Mouse (Mus musculus) heart, adult 2 months (tissue): ENCODE measurements around the gene Magi2. TPM values are rescaled to one million over a fixed set of nuclear protein-coding genes. Genes with fewer than 3 reads are reported as not detected.
"Not testable (repeated sequence)": the region's sequence is repeated elsewhere in the genome, so short reads cannot be mapped to it uniquely, and the experiment has no call there.

ENCODE experiments used
- DNase-seq, 2 experiments: peaks; one replicate each; pipeline ENCODE4 v3.0.0; 2021
- H3K27ac ChIP-seq: fragments of 200-600 bp; 2 replicates; pipeline ENCODE4 v1.8.1; 2022
- H3K27me3 ChIP-seq: fragments of 200-500 bp; 2 replicates; pipeline ENCODE4 v1.6.1; 2012; ENCODE audit warnings: mild to moderate bottlenecking, low read length, inconsistent platforms, mixed read lengths; ENCODE audit not compliant: control insufficient read depth, insufficient read depth
- H3K36me3 ChIP-seq: fragments of 200-500 bp; 2 replicates; pipeline ENCODE4 v1.6.1; 2012; ENCODE audit warnings: low read length, inconsistent platforms; ENCODE audit not compliant: control insufficient read depth, insufficient read depth
- H3K4me1 ChIP-seq: fragments of 200-500 bp; 2 replicates; pipeline ENCODE4 v1.6.1; 2011; ENCODE audit warnings: low read length; ENCODE audit not compliant: control insufficient read depth, insufficient read depth
- H3K4me3 ChIP-seq: fragments of 200-600 bp; 2 replicates; pipeline ENCODE4 v1.8.1; 2022
- H3K79me2 ChIP-seq: fragments of 200-500 bp; replicated peaks from 2 replicates; pipeline ENCODE4 v1.6.1; 2012; ENCODE audit warnings: mild to moderate bottlenecking, inconsistent platforms, low read length, moderate library complexity, mixed read lengths; ENCODE audit not compliant: control insufficient read depth, insufficient read depth
- H3K9ac ChIP-seq: fragments of 200-500 bp; 2 replicates; pipeline ENCODE4 v1.6.1; 2012; ENCODE audit warnings: low read depth, mild to moderate bottlenecking, control low read depth, inconsistent platforms, low read length, mixed read lengths
- CTCF ChIP-seq: fragments of 200-600 bp; IDR thresholded peaks from 2 replicates; pipeline ENCODE4 v1.8.1; 2022; ENCODE audit warnings: antibody characterized with exemption, mild to moderate bottlenecking, moderate library complexity
- EP300 ChIP-seq: fragments of 200-500 bp; IDR thresholded peaks from 2 replicates; pipeline ENCODE4 v1.6.1; 2011; ENCODE audit warnings: low read depth, low read length, control low read depth; ENCODE audit not compliant: insufficient read depth
- POLR2A ChIP-seq: fragments of 200-500 bp; IDR thresholded peaks from 2 replicates; pipeline ENCODE4 v1.6.1; 2011; ENCODE audit warnings: mild to moderate bottlenecking, low read depth, low read length, control low read depth; ENCODE audit not compliant: insufficient read depth
- WGBS: fragments of 180-500 bp; shearing (Covaris S2); methylation state at CpG from one replicate; pipeline ENCODE4 v1.1.7; 2018; 5-methylcytosine and 5-hydroxymethylcytosine counted together
- intact Hi-C: fragments of 180-260 bp; cut with DNase I; formaldehyde crosslinking; loops from one replicate; pipeline ENCODE4 v1.15.1; 2025
- polyA plus RNA-seq: library from polyadenylated mRNA; depleted of rRNA; stranded (reverse); fragments of >200 nt; gene quantifications from 2 replicates; pipeline ENCODE4 v1.2.3, GENCODE M21; 2012
- total RNA-seq, 2 experiments: library from RNA; stranded (reverse); gene quantifications; 2 replicates each; pipeline ENCODE4 v1.2.3; 2021

Gene Magi2
- total and polyA plus RNA-seq, 3 experiments = 2.0 to 8.2 (median 7.0) TPM

DNA sequence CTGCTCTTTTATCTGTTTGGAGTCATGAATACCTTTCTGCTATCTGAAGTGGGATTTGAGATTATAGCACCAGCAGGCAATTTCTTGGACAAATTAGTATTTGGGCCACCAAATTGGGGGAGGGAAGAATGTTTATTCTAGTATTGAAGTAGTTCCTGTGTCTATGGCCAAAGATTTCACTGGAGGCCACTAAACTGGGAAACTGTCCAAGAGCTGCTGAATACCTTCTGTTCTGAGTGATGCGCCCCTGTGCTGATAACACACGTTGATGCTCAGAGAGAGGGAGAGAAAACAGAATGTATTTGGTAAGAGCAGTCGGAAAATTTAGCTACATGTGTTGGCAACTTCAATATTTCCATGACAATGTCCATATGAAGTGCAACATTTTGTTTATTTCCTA is 169.0 kb downstream of the Magi2 start:
- Histone ChIP-seq H3K79me2 (no peaks in the 10 kb centered on the region), H3K36me3 (no peaks in the 10 kb centered on the region), H3K9ac (no peak overlapping the region), H3K4me3 (no peak overlapping the region), H3K4me1 (no peaks in the 10 kb centered on the region), H3K27me3 (no peaks in the 10 kb centered on the region), H3K27ac (no peak overlapping the region)
- 19% methylated on average over 3 of the region's 3 CpGs for WGBS
- DNase-seq = no peak
- intact Hi-C loops = loop anchor here (5.0 to 10.0 kb wide), 2 partner anchors 171 to 924 kb away; partner anchors contain the start of gene Magi2
- TF ChIP-seq POLR2A = no peak
- no peak for TF ChIP-seq CTCF
- TF ChIP-seq EP300 = no peak

DNA sequence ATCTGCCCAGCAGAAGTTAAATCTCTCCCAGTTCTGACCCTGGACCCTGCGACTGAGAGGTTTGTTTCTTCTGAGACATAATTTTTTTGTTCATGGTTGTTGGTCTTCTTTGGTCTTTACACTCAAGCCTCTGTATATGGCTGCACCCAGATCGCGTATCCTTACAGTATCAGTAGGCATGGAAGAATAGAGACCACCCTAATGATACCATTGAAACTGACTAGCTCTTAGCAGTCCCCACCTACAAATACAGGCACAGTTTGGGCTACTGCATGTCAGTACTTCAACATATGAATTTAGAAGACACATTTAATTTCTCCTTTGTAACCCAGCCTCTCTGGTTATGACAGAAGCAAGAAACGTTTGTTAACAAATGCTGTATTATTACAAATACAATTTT is 173.5 kb downstream of the Magi2 start:
- no peak overlapping the region for H3K4me3 ChIP-seq
- no peak overlapping the region for H3K9ac ChIP-seq
- no peaks in the 10 kb centered on the region for H3K79me2 ChIP-seq
- WGBS = 77% methylated on average over 4 of the region's 4 CpGs
- H3K4me1 ChIP-seq = no peaks in the 10 kb centered on the region
- no peaks in the 10 kb centered on the region for H3K27me3 ChIP-seq
- intact Hi-C loops = loop anchor here (5.0 kb wide), 1 partner anchor 483 kb away; no protein-coding TSS in a partner anchor
- no peak for TF ChIP-seq POLR2A
- no peak for TF ChIP-seq CTCF
- TF ChIP-seq EP300 = no peak
- no peak overlapping the region for H3K27ac ChIP-seq
- DNase-seq = no peak
- no peaks in the 10 kb centered on the region for H3K36me3 ChIP-seq

DNA sequence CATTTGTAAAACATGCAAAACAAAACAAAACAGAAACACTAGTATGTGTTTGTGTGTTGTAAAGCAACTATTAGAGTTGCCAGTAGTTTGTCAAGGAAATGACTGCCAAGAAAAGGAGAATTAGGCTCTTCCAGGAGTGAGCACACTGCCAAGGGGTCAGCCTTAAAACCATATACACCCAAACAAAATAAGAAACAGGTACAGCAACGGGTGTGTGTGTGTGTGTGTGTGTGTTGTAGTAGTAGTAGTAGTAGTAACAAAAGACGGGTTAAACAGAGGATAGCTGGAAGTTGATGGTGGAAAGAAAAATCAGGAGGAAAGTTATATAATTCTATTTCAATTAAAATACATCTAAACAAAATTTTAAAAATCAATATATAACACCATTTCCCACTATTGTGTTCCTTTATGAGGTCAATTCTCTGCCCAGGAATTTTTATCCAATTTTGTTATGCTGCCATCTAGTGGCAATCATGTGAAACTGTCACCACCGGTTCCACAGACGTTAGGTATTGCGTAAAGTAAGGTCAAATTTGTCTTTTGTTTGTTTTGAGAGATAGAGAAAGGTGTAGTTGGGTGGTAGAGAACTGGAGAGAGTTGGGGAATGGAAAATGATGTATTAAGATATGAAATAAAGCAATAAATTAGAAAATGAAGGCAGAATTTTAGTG is 174.0 kb downstream of the Magi2 start:
- Histone ChIP-seq H3K4me3 (no peak overlapping the region), H3K4me1 (no peaks in the 10 kb centered on the region), H3K9ac (no peak overlapping the region), H3K79me2 (no peaks in the 10 kb centered on the region), H3K36me3 (no peaks in the 10 kb centered on the region), H3K27me3 (no peaks in the 10 kb centered on the region), H3K27ac (no peak overlapping the region)
- intact Hi-C loops = loop anchor here (5.0 kb wide), 1 partner anchor 484 kb away; no protein-coding TSS in a partner anchor
- DNase-seq = no peak
- no peak for TF ChIP-seq EP300
- no peak for TF ChIP-seq POLR2A
- peak; percentile 86 for TF ChIP-seq CTCF
- WGBS = 41% methylated on average over 5 of the region's 5 CpGs

DNA sequence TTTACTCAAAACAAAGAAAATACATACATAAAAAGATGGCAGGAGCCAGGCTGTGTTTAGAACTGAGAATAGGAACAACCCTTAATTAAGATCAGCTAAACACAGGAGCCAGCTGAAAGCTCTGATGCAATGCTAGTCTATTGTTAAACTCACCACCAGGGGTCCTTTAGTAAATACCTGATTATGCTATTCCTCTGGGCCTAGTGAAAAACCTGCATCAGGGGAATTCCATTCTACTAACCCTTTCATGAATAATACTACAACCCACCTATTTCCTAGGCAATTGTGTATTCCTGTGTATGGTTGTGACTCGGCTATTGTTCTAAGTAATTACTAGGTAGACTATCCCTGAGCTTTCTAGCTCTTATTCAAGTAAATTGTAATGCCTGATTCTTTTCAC is 177.4 kb downstream of the Magi2 start:
- intact Hi-C loops = loop anchor here (5.0 kb wide), 1 partner anchor 487 kb away; no protein-coding TSS in a partner anchor
- H3K79me2 ChIP-seq, H3K9ac ChIP-seq, H3K27ac ChIP-seq, H3K36me3 ChIP-seq, H3K4me1 ChIP-seq, H3K27me3 ChIP-seq, H3K4me3 ChIP-seq, DNase-seq: not testable (repeated sequence)
- WGBS = 86% methylated on average over 1 of the region's 1 CpGs
- TF ChIP-seq CTCF = peak; percentile 7; the same call in 1 of the 2 replicates

DNA sequence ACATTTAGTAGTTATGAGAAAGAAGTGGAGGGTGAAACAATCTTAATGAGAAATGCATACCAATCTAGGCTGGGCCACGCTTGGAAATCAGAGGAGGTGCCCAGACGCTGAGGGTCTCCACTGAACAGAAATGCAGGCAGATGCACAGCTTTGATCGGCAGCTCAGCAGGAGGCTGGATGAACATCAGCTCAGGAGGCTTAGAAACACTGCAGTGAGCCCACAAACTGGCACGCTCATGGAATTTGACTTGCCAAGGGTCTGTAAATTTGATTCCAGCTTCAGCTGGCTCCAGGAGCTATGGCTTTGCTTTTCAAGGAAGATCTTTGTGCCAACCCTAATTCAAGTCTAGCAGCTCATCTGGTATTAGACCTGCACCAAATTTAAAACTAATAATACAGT is 187.7 kb downstream of the Magi2 start:
- 70% methylated on average over 4 of the region's 4 CpGs for WGBS
- intact Hi-C loops = no loop called here
- Histone ChIP-seq H3K27me3 (no peaks in the 10 kb centered on the region), H3K36me3 (no peaks in the 10 kb centered on the region), H3K4me1 (no peaks in the 10 kb centered on the region), H3K9ac (no peak overlapping the region), H3K79me2 (no peaks in the 10 kb centered on the region), H3K4me3 (no peak overlapping the region), H3K27ac (no peak overlapping the region)
- TF ChIP-seq EP300 (no peak), POLR2A (no peak), CTCF (no peak)
- DNase-seq = no peak

DNA sequence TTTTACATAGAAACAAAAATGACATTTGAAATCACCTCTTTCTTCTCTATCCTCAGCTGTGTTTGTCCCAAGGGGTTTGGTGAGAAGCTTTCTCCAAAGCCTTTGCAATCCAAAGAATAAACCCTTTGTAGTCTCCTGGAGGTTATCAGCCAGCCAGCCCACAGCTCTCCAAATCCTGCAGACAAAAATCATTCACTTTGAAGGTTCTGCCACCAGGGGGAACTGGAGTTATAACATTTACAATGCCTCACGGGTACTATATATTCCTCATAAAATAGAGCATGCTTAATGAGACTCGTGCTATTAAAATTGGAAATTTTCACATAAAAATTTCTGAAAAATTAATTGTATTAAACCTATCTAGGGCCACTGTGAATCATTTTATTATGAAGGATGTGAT is 202.5 kb downstream of the Magi2 start:
- Histone ChIP-seq H3K36me3 (no peaks in the 10 kb centered on the region), H3K79me2 (no peaks in the 10 kb centered on the region), H3K9ac (no peak overlapping the region), H3K4me3 (no peak overlapping the region), H3K4me1 (no peaks in the 10 kb centered on the region), H3K27me3 (no peaks in the 10 kb centered on the region), H3K27ac (no peak overlapping the region)
- WGBS = 18% methylated on average over 2 of the region's 2 CpGs
- no peak for DNase-seq
- intact Hi-C loops = loop anchor here (2.0 kb wide), 1 partner anchor 1272 kb away; no protein-coding TSS in a partner anchor
- TF ChIP-seq CTCF (peak; percentile 68), EP300 (no peak), POLR2A (no peak)
